Mouse (Mus musculus) ES-Bruce4 (cell line): ENCODE data around the gene Mbnl1.

Experiments
- CTCF ChIP-seq: IDR thresholded peaks from one replicate; pipeline ENCODE4 v1.8.1; 2011; ENCODE audit warnings: low read depth, low read length
- EP300 ChIP-seq: IDR thresholded peaks from 2 replicates; pipeline ENCODE4 v1.6.1; 2011; ENCODE audit warnings: low read depth, low read length; ENCODE audit not compliant: insufficient read depth

GRCm38 (mm10) chr3:60556596-60556995 lies 84.0 kb downstream of the Mbnl1 start:
- TF ChIP-seq CTCF: no peak
- TF ChIP-seq EP300: no peak
